Mouse (Mus musculus): ENCODE results near the gene 9430097D07Rik. TPM values are rescaled to one million over a fixed set of nuclear protein-coding genes. Genes with fewer than 3 reads are reported as not detected.

The 9430097D07Rik gene
- total RNA-seq, 1 experiment = 0.71 TPM

DNA sequence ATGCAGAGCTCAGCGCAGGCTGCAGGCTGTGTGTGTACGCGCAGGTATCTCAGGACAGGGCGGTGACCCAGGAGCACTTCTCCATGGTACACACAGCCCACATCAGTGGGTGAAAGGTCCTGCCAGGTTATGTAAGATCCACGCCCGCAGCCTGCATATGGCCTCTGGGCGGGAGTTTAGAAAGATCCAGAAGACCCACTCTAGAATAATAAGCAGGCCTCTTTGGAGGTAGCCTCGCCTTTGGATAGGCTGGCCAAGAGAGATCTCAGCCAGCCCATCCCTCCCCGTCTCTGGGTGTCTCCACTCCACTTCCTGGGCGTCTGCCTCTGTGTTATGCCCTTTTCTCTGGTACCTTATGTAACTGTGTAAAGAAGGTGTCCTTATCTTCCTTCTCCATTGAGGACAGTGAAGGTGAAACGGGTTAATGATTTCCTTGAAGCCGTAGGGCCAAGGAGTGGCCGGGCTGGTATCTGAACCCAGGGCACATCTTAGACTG lies 50.9 kb downstream of the 9430097D07Rik start:
- Histone ChIP-seq H3K4me1 (ENCODE audit: control insufficient read depth in 2 of 2, insufficient read depth in 2 of 2, low read length in 2 of 2, poor library complexity in 1 of 2) (0 out of 4 replicates have a peak, but pooled peaks cover 2 to 3% of the 10 kb centered on the region in 2 experiments), H3K36me3 (ENCODE audit: control insufficient read depth, insufficient read depth, low read length, poor library complexity, severe bottlenecking) (no peaks in the 10 kb centered on the region), H3K4me3 (ENCODE audit: insufficient read depth in 1 of 2, low read depth in 1 of 2, low read length in 2 of 2, poor library complexity in 1 of 2, severe bottlenecking in 1 of 2) (peak overlapping the region; percentile 39 to 44), H3K27ac (ENCODE audit: insufficient read depth, low read depth, low read length, poor library complexity, severe bottlenecking) (no peak overlapping the region), H3K9me3 (ENCODE audit: control insufficient read depth, insufficient read depth, low read depth, low read length) (no peaks in the 10 kb centered on the region), H3K9ac (ENCODE audit: insufficient read depth, low read depth, low read length, poor library complexity, severe bottlenecking) (no peak overlapping the region)
- in situ Hi-C loops (cut with MboI; ENCODE audit: low sequenced_read_pairs in 2 of 2, unreplicated experiment in 2 of 2) = no loop called here
- DNase-seq (ENCODE audit: low read depth, low spot score) = no peak
- no peak for TF ChIP-seq MAFK (IDR thresholded peaks at IDR 0.05; ENCODE audit: insufficient read depth, low read depth, low read length)
- no peak for TF ChIP-seq ZNF384 (IDR thresholded peaks at IDR 0.05; ENCODE audit: low read depth, low read length)
- TF ChIP-seq ZC3H11A (IDR thresholded peaks at IDR 0.05; ENCODE audit: borderline replicate concordance, low read depth, low read length) = no peak
- no peak for TF ChIP-seq CHD2 (IDR thresholded peaks at IDR 0.05; ENCODE audit: low read depth, low read length)
- no peak for TF ChIP-seq HCFC1 (IDR thresholded peaks at IDR 0.05; ENCODE audit: borderline replicate concordance, insufficient read depth, low read length)

Other genes starting within 250 kb of the 9430097D07Rik start
- 13.6 and 18.7 TPM in 2 replicates for gene Ciz1, start 223.4 kb downstream of the 9430097D07Rik start, total RNA-seq (2012; rRNA removed)
- gene Dnm1, start 222.3 kb downstream of the 9430097D07Rik start, total RNA-seq (2012; rRNA removed) = 1.5 and 2.5 TPM in 2 replicates
- 20.0 and 31.3 TPM in 2 replicates for gene 1110008P14Rik, start 193.7 kb downstream of the 9430097D07Rik start, total RNA-seq (2012; rRNA removed)
- not detected in 2 replicates for gene Lcn2, start 187.4 kb downstream of the 9430097D07Rik start, total RNA-seq (2012; rRNA removed)
- gene Ptges2, start 179.8 kb downstream of the 9430097D07Rik start, total RNA-seq (2012; rRNA removed) = 24.9 and 30.7 TPM in 2 replicates
- gene Naif1, start 125.2 kb downstream of the 9430097D07Rik start, total RNA-seq (2012; rRNA removed) = 2.1 and 2.5 TPM in 2 replicates
- gene Slc25a25, start 124.2 kb downstream of the 9430097D07Rik start, total RNA-seq (2012; rRNA removed) = 22.1 and 23.4 TPM in 2 replicates
- 11.6 TPM in 2 replicates for gene Fam102a, start 40.4 kb downstream of the 9430097D07Rik start, total RNA-seq (2012; rRNA removed)
- gene Dpm2, start 4.8 kb downstream of the 9430097D07Rik start, total RNA-seq (2012; rRNA removed) = 38.0 and 44.1 TPM in 2 replicates
- gene Pip5kl1, start 887 bp downstream of the 9430097D07Rik start, total RNA-seq (2012; rRNA removed) = 3.5 and 5.0 TPM in 2 replicates
- gene St6galnac4, start 11.4 kb upstream of the 9430097D07Rik start, total RNA-seq (2012; rRNA removed) = 9.4 and 14.8 TPM in 2 replicates
- 18.0 and 27.2 TPM in 2 replicates for gene St6galnac6, start 24.0 kb upstream of the 9430097D07Rik start, total RNA-seq (2012; rRNA removed)
- 77.4 and 90.8 TPM in 2 replicates for gene Ak1, start 46.1 kb upstream of the 9430097D07Rik start, total RNA-seq (2012; rRNA removed)
- 18.3 and 36.8 TPM in 2 replicates for gene Eng, start 70.9 kb upstream of the 9430097D07Rik start, total RNA-seq (2012; rRNA removed)
- gene Fpgs, start 128.5 kb upstream of the 9430097D07Rik start, total RNA-seq (2012; rRNA removed) = 61.2 and 84.6 TPM in 2 replicates
- gene Cdk9, start 137.4 kb upstream of the 9430097D07Rik start, total RNA-seq (2012; rRNA removed) = 68.0 and 72.4 TPM in 2 replicates
- gene Sh2d3c, start 145.4 kb upstream of the 9430097D07Rik start, total RNA-seq (2012; rRNA removed) = 1.7 and 1.8 TPM in 2 replicates
- gene 6330409D20Rik, start 165.3 kb upstream of the 9430097D07Rik start, total RNA-seq (2012; rRNA removed) = not detected in 2 replicates
- gene Tor2a, start 181.6 kb upstream of the 9430097D07Rik start, total RNA-seq (2012; rRNA removed) = 75.9 and 124 TPM in 2 replicates
- 0.94 and 2.2 TPM in 2 replicates for gene Ttc16, start 199.9 kb upstream of the 9430097D07Rik start, total RNA-seq (2012; rRNA removed)
- 14.9 and 20.9 TPM in 2 replicates for gene Ptrh1, start 200.1 kb upstream of the 9430097D07Rik start, total RNA-seq (2012; rRNA removed)
- 0.32 TPM in 1 of 2 replicates, not detected in the other for gene Cfap157, start 208.7 kb upstream of the 9430097D07Rik start, total RNA-seq (2012; rRNA removed)